Mouse (Mus musculus): ENCODE measurements at regions not wholly inside any gene's neighbourhood (a gene's known extent, or its start where the extent isn't known, plus 50 kb on each side); places are given as distances from the start of the nearest gene placed in this dataset.

GRCm38 (mm10) chr7:71129981-71130380 lies 221.3 kb downstream of the Gm10295 start:
- DNase-seq (ENCODE audit: extremely low read depth): no peak
- TF ChIP-seq MXI1 (IDR thresholded peaks at IDR 0.05; ENCODE audit: low read depth, low read length) (no peak), CHD2 (IDR thresholded peaks at IDR 0.05; ENCODE audit: low read length) (no peak), NELFE (IDR thresholded peaks at IDR 0.05; ENCODE audit: low read depth, low read length) (no peak), SMC3 (IDR thresholded peaks at IDR 0.05; ENCODE audit: low read depth, low read length) (no peak), HCFC1 (IDR thresholded peaks at IDR 0.05; ENCODE audit: low read depth, low read length) (no peak), EP300 (IDR thresholded peaks at IDR 0.05; ENCODE audit: low read length) (no peak), BHLHE40 (IDR thresholded peaks at IDR 0.05; ENCODE audit: low read depth, low read length) (no peak), POLR2A (IDR thresholded peaks at IDR 0.05; ENCODE audit: low read depth, low read length) (no peak), JUN (IDR thresholded peaks at IDR 0.05; ENCODE audit: insufficient read depth, low read depth, low read length) (no peak), CHD1 (IDR thresholded peaks at IDR 0.05; ENCODE audit: low read depth, low read length) (no peak), JUND (conservative IDR thresholded peaks at IDR 0.05; ENCODE audit: low read depth, low read length) (no peak), PAX5 (IDR thresholded peaks at IDR 0.05; ENCODE audit: low read length) (no peak), E2F4 (IDR thresholded peaks at IDR 0.05; ENCODE audit: insufficient replicate concordance, low read depth, low read length) (no peak), CTCF (conservative IDR thresholded peaks at IDR 0.05 in 1 of 2, IDR thresholded peaks at IDR 0.05 in 1 of 2; ENCODE audit: low read depth in 2 of 2, low read length in 2 of 2) (no peak), GABPA (IDR thresholded peaks at IDR 0.05; ENCODE audit: insufficient replicate concordance, low read depth, low read length) (no peak), ZKSCAN1 (IDR thresholded peaks at IDR 0.05; ENCODE audit: borderline replicate concordance, low read depth, low read length) (no peak), MYC (IDR thresholded peaks at IDR 0.05; ENCODE audit: low read depth, low read length) (no peak), TCF12 (IDR thresholded peaks at IDR 0.05; ENCODE audit: low read depth, low read length) (no peak), USF2 (conservative IDR thresholded peaks at IDR 0.05; ENCODE audit: low read depth, low read length) (no peak)
- no peaks in the 10 kb centered on the region for H3K36me3 ChIP-seq (replicated peaks in 1 of 2; ENCODE audit: control insufficient read depth in 1 of 2, insufficient read depth in 1 of 2, low read length in 1 of 2)
- H3K4me2 ChIP-seq (ENCODE audit: insufficient read depth, low read depth, poor library complexity, severe bottlenecking): no peak overlapping the region
- no peaks in the 10 kb centered on the region for H3K4me1 ChIP-seq (ENCODE audit: control insufficient read depth in 1 of 2, insufficient read depth in 2 of 2)
- H3K79me2 ChIP-seq (replicated peaks; ENCODE audit: control insufficient read depth, extremely low read depth, insufficient read depth, poor library complexity, severe bottlenecking): no peaks in the 10 kb centered on the region
- H3K4me3 ChIP-seq (replicated peaks in 1 of 3; ENCODE audit: low read depth in 2 of 3, low read length in 2 of 3, poor library complexity in 1 of 3): no peak overlapping the region
- peaks cover 48% of the 10 kb centered on the region for H3K9me3 ChIP-seq (replicated peaks; ENCODE audit: low read length)
- H3K9ac ChIP-seq (ENCODE audit: insufficient read depth, low read depth): no peak overlapping the region
- H3K27me3 ChIP-seq (replicated peaks): no peaks in the 10 kb centered on the region
- in situ Hi-C loops (cut with MboI; ENCODE audit: low pct_ligation_motif_present, low pct_unique_long_range_greater_than_20kb, low sequenced_read_pairs): no loop called here
- no peak overlapping the region for H3K27ac ChIP-seq (ENCODE audit: insufficient read depth, low read depth)
- dilution Hi-C loops (cut with MboI; ENCODE audit: extremely low pct_ligation_motif_present, extremely low pct_unique_long_range_greater_than_20kb, low sequenced_read_pairs): no loop called here

GRCm38 (mm10) chr7:71128928-71129327 lies 222.4 kb downstream of the Gm10295 start:
- H3K27me3 ChIP-seq (replicated peaks): no peaks in the 10 kb centered on the region
- H3K36me3 ChIP-seq (replicated peaks in 1 of 2; ENCODE audit: control insufficient read depth in 1 of 2, insufficient read depth in 1 of 2, low read length in 1 of 2): no peaks in the 10 kb centered on the region
- in situ Hi-C loops (cut with MboI; ENCODE audit: low pct_ligation_motif_present, low pct_unique_long_range_greater_than_20kb, low sequenced_read_pairs): no loop called here
- H3K9ac ChIP-seq (ENCODE audit: insufficient read depth, low read depth): no peak overlapping the region
- H3K4me3 ChIP-seq (replicated peaks in 1 of 3; ENCODE audit: low read depth in 2 of 3, low read length in 2 of 3, poor library complexity in 1 of 3): no peak overlapping the region
- peaks cover 55% of the 10 kb centered on the region for H3K9me3 ChIP-seq (replicated peaks; ENCODE audit: low read length)
- no peak overlapping the region for H3K27ac ChIP-seq (ENCODE audit: insufficient read depth, low read depth)
- H3K4me1 ChIP-seq (ENCODE audit: control insufficient read depth in 1 of 2, insufficient read depth in 2 of 2): no peaks in the 10 kb centered on the region
- no peak for TF ChIP-seq MAX (IDR thresholded peaks at IDR 0.05; ENCODE audit: low read length)
- no peak for TF ChIP-seq CHD2 (IDR thresholded peaks at IDR 0.05; ENCODE audit: low read length)
- no peak for TF ChIP-seq POLR2AphosphoS2 (IDR thresholded peaks at IDR 0.05; ENCODE audit: low read depth, low read length)
- no peak for TF ChIP-seq ETS1 (conservative IDR thresholded peaks at IDR 0.05; ENCODE audit: low read depth, low read length)
- no peak for TF ChIP-seq SIN3A (IDR thresholded peaks at IDR 0.05; ENCODE audit: low read length)
- no peak for TF ChIP-seq ZNF384 (IDR thresholded peaks at IDR 0.05; ENCODE audit: low read depth, low read length)
- no peak for TF ChIP-seq JUN (IDR thresholded peaks at IDR 0.05; ENCODE audit: insufficient read depth, low read depth, low read length)
- TF ChIP-seq CTCF (conservative IDR thresholded peaks at IDR 0.05 in 1 of 2, IDR thresholded peaks at IDR 0.05 in 1 of 2; ENCODE audit: low read depth in 2 of 2, low read length in 2 of 2): no peak
- no peak for TF ChIP-seq MAZ (IDR thresholded peaks at IDR 0.05; ENCODE audit: low read depth, low read length)
- TF ChIP-seq SMC3 (IDR thresholded peaks at IDR 0.05; ENCODE audit: low read depth, low read length): no peak
- TF ChIP-seq UBTF (IDR thresholded peaks at IDR 0.05; ENCODE audit: low read depth, low read length): no peak
- TF ChIP-seq E2F4 (IDR thresholded peaks at IDR 0.05; ENCODE audit: insufficient replicate concordance, low read depth, low read length): no peak
- no peak for TF ChIP-seq EP300 (IDR thresholded peaks at IDR 0.05; ENCODE audit: low read length)
- TF ChIP-seq HCFC1 (IDR thresholded peaks at IDR 0.05; ENCODE audit: low read depth, low read length): no peak
- no peak for TF ChIP-seq TCF12 (IDR thresholded peaks at IDR 0.05; ENCODE audit: low read depth, low read length)
- TF ChIP-seq MAFK (IDR thresholded peaks at IDR 0.05; ENCODE audit: insufficient replicate concordance, low read length): no peak
- no peak for TF ChIP-seq TBP (conservative IDR thresholded peaks at IDR 0.05; ENCODE audit: low read depth, low read length)
- no peak overlapping the region for H3K4me2 ChIP-seq (ENCODE audit: insufficient read depth, low read depth, poor library complexity, severe bottlenecking)
- dilution Hi-C loops (cut with MboI; ENCODE audit: extremely low pct_ligation_motif_present, extremely low pct_unique_long_range_greater_than_20kb, low sequenced_read_pairs): no loop called here
- no peak for DNase-seq (ENCODE audit: extremely low read depth)
- H3K79me2 ChIP-seq (replicated peaks; ENCODE audit: control insufficient read depth, extremely low read depth, insufficient read depth, poor library complexity, severe bottlenecking): no peaks in the 10 kb centered on the region

Measured in CH12.LX (cell line).